Mouse (Mus musculus) left cerebral cortex, postnatal 36 days (tissue): ENCODE data around the gene Phactr2. TPM values are rescaled to one million over a fixed set of nuclear protein-coding genes. Genes with fewer than 3 reads are reported as not detected.

Experiments
- DNase-seq, 2 experiments: peaks; one replicate each; pipeline ENCODE4 v3.0.0; 2021 to 2022; ENCODE audit warnings: low spot score in 2 of 2, mixed read lengths in 1 of 2
- intact Hi-C: fragments of 180-260 bp; cut with DNase I; formaldehyde crosslinking; loops from one replicate; pipeline ENCODE4 v1.15.1; 2025
- total RNA-seq, 2 experiments: library from RNA; stranded (reverse); gene quantifications; 2 replicates each; pipeline ENCODE4 v1.2.3; 2021

The Phactr2 gene
- total RNA-seq, 2 experiments from 2014 or later, result 21.5 to 31.1 TPM

- DNase-seq, result no peak
- intact Hi-C loops, result no loop called here
Measured at GRCm38 (mm10) chr10:13238188-13238587, 236.0 kb downstream of the Phactr2 start.

GRCm38 (mm10) chr10:13236866-13237265 lies 237.3 kb downstream of the Phactr2 start:
- no peak for DNase-seq
- intact Hi-C loops, result no loop called here

DNA sequence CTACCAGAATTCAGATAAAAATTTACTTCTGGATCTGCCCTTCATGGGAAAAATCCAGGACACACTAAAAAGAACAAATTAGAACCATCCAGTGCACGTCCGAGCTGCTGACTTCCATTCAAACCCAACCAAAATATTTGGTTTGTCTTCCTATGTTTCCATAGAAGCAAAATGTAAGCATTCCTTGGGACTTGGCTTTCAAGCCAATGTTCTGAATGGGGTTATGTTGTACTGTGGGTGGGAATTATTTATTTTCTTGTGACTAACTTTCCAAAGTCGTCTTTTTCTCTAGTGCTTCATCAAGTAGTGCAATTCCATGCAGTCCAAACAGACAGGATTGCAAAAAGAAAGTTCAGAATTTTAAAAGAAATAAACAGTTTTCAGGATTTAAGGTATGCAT lies 239.7 kb downstream of the Phactr2 start:
- no peak for DNase-seq
- intact Hi-C loops, result no loop called here

DNA sequence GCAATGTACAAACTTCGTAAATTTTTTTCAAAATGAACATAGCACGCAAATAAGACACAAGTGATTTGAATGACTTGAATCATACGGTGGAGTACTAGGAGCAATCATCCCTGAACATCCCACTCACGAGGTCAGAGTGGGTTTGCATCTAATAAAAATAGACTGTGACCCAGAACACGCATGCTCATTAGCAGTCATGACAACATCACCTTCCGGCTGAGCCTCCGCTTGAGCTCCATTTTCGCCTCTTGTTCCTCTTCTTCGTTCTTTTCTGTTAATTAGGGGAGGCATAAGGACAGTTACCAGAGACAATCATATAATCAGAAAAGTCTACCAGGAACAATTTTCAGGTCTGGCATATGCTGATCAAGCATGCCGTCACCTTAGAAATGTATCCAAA lies 240.3 kb downstream of the Phactr2 start:
- intact Hi-C loops, result no loop called here
- no peak for DNase-seq

DNA sequence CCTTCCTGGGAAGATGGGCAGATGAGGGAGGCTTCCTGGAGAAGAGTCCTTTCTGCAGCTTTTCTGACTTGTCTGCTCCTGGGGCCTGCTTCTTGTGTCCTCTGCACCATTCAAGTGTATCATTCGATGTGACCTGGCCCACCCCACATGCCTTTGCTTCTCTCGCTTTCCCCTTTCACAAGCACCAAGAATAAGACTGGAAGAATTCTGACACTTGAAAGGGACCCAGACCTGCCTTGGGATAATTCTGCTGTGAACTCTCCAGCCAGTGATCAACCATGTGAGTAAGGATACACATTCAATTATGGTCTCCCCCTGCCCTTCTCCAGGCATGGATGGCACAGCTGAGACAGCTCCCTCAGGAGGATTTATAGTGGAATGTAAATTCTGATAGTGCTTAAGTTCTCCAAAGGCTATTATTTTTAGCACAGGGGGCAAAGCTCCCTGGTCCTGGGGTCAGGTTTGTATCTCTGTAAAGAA lies 241.0 kb downstream of the Phactr2 start:
- no peak for DNase-seq
- intact Hi-C loops, result no loop called here

GRCm38 (mm10) chr10:13232443-13233142 lies 241.6 kb downstream of the Phactr2 start:
- DNase-seq, result no peak
- intact Hi-C loops, result no loop called here

GRCm38 (mm10) chr10:13230716-13231115 lies 243.5 kb downstream of the Phactr2 start:
- intact Hi-C loops, result no loop called here
- DNase-seq, result no peak

DNA sequence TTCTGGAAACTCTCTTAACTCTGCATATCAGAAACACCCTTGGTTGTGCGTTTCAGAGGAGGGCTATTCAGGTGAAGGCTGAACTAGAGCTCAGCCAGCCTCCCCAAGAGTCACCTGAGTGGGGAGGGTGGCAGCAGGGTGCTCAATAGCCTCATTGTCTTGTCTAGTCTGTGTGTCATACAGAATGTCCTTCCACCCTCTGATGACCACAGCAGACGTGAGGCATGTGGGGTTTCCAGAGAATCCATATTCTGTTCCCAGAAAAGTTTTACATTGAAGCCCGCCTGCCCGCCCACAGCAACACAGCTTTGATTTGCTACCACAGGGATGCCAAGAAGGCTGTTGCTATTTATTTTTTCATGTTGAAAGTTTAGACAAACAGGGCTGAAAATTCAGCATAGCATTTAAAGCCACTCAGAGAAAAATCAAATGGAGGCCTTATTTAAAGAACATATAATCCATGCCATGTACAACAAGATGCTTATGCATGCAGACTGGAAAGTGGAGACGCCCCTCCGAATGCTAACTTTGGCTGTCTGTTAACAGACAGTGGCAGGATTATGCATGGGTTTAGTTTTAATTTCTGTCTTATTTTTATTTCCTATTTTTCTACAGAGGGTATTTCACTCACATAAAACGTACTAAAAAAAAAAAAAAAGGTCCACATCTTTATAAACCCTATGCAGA lies 248.7 kb downstream of the Phactr2 start:
- intact Hi-C loops, result no loop called here
- no peak for DNase-seq

DNA sequence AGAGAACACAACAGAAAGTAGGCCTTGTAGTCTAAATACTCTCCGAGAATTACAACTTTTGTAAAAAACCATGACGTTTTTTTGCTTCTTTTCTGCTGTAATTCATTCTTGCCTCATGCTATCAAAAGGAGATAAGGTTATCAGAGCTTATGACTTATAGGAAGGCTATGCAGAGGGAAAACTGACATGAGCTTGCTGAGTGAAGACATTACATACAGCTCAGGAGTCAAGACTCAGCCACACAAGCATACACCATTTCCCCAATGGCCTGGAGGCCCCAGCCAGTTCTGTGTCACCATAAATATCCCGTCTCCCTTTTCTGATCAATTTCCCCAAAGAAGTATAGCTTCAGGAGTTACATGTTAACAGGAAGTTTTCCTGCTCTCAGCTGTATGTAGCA lies 252.1 kb downstream of the Phactr2 start:
- intact Hi-C loops, result no loop called here
- DNase-seq, result no peak

GRCm38 (mm10) chr10:13220061-13220460 lies 254.2 kb downstream of the Phactr2 start:
- DNase-seq, result no peak
- intact Hi-C loops, result no loop called here

DNA sequence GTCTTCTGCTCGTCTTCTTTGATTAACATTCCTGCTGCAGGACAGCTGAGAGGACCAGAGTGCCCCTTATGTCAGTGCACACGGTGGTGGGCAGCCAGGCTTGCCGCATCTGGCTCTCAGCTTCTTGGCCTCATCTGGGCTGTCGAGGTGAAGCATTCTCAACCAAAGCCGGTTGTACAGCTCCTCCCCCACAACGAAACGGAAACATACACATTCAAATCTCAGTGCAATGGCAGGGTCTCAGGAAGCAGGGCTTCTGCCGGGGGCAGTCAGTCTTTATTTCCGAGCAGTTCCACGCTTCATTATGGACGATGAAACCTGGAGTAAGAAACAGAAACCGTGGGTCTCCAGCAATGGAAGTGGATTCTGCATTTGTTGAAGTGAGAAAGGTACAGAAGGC lies 260.3 kb downstream of the Phactr2 start:
- DNase-seq, result no peak
- intact Hi-C loops, result no loop called here

GRCm38 (mm10) chr10:13212829-13213228 lies 261.4 kb downstream of the Phactr2 start:
- no peak for DNase-seq
- intact Hi-C loops, result no loop called here

- DNase-seq, result no peak
- intact Hi-C loops, result no loop called here
Measured at GRCm38 (mm10) chr10:13212326-13212725, 261.9 kb downstream of the Phactr2 start.

- DNase-seq, result no peak
- intact Hi-C loops, result no loop called here
Measured at GRCm38 (mm10) chr10:13209930-13210637, 264.1 kb downstream of the Phactr2 start.

DNA sequence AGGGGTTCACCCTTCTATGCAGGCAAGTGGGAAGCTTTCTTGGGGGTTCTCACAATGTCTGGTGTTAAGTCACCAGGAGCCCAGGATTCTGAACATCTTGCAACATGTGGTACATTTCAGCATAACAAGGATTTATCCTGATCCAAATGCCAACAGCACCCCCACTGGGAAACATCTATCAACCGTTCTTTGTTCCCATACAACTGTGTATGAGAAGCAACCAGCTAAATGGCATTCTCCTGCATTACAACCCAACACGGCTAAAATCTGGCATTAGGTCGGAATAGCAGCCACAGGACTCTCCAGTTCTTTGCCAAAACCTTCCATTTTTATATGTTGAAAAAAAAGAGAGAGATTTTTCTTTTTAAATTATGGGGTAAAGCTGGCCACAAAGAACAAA lies 264.7 kb downstream of the Phactr2 start:
- intact Hi-C loops, result no loop called here

DNA sequence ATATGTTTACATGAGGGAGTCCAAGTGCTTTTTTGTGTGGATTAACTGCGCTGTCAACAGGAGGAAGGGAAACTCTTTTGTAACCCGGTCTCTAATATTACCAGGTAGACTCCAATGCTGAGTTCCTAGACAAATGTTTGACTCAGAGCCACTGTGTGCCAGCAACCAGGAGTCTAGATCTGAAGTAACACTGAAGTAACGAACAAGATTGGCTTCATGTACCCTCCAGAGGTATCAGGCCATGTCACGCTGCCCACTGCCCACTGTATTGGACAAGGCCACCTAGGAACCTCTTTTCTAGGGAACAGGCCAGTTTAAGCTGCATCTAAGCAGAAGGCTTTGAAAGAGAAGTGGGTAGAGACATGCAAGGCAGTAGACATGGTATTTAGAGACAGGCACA lies 265.2 kb downstream of the Phactr2 start:
- no peak for DNase-seq
- intact Hi-C loops, result no loop called here

More for the DNA sequence above, 264.7 kb downstream of the Phactr2 start:
- no peak for DNase-seq

GRCm38 (mm10) chr10:13201741-13202293 lies 272.4 kb downstream of the Phactr2 start:
- intact Hi-C loops, result no loop called here
- no peak for DNase-seq

- intact Hi-C loops, result no loop called here
- DNase-seq, result no peak
Measured at GRCm38 (mm10) chr10:13200862-13201261, 273.4 kb downstream of the Phactr2 start.

DNA sequence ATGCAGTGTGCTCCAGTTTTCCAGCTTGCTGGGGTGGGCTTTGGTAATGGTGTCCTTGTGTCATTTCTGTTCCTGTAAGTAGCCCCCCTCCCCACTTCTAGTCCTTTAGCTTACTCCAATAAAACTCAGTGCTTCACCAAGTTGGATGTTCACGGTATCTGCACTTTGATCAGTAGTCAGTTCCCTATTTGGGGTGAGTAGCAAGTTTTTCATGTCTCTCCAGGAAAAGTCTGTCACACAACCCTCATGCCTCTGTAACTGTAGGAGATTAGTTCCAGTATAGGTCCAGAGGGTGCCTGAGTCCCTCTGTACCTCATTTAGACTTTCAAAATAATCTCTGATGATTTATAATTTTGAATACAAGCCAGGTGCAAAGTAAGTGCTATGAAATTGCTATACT lies 275.0 kb downstream of the Phactr2 start:
- intact Hi-C loops, result loop anchor here (10.0 kb wide), 1 partner anchor 184 kb away; no protein-coding TSS in a partner anchor
- no peak for DNase-seq

DNA sequence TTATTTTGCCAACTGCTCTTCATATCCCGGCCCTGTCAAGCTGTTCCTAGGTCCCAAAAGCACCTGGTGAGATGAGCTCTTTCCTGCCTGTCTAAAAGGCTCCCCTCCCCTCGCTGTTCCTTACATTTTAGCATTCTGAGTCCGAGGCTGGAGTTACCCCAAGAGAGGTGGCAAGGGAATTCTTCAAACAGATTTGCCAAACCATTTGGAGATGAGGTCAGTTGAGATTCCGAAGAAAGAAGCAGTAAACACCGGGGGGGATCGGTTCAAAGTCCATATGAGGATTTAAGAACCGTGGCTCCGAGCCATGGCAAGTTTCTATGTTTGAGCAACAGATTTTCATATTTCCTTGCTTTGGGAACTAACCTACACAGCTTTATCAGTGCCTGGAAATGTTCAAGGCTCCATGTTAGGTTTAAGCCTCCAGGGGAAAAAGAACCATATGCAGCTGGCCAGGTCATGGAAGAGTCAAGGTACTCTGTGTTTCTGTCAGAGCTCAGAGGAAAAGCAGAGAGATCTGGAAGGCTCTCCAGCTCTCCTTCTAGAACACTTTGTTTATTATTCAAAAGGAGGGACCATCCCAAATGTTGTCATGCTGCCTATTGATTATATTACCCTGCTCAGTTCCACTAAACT lies 277.2 kb downstream of the Phactr2 start:
- intact Hi-C loops, result loop anchor here (10.0 kb wide), 1 partner anchor 182 kb away; no protein-coding TSS in a partner anchor
- DNase-seq, result no peak
